Mouse (Mus musculus): ENCODE results near the gene Myo9a.

- TF ChIP-seq CTCF (IDR thresholded peaks at IDR 0.05; ENCODE audit: low read depth, low read length) (no peak), POLR2A (IDR thresholded peaks at IDR 0.05; ENCODE audit: insufficient read depth, low read length) (no peak), EP300 (IDR thresholded peaks at IDR 0.05; ENCODE audit: insufficient read depth, low read depth, low read length) (no peak)
Measured at GRCm38 (mm10) chr9:59953556-59953955, 202.9 kb downstream of the Myo9a start.
